Mouse (Mus musculus) megakaryocyte, adult 5-6 weeks (primary cell): Measurements from ENCODE around the gene 2810006K23Rik. TPM values are rescaled to one million over a fixed set of nuclear protein-coding genes. Genes with fewer than 3 reads are reported as not detected.

Experiments
- ATAC-seq: 2 replicates; pipeline ENCODE4 v1.8.0; 2016; ENCODE audit warnings: mild to moderate bottlenecking, inconsistent platforms; ENCODE audit not compliant: poor library complexity, severe bottlenecking
- total RNA-seq, 2 experiments: library from RNA; stranded (forward) in 1 of 2; stranded (reverse) in 1 of 2; fragments of 153-499, 151-499 nt in 1 of 2; fragments of 221-1000, 200-1000 nt in 1 of 2; gene quantifications; 2 replicates each; pipeline versions ENCODE4 v1.2.3 to v1.2.4; 2015 to 2017

The 2810006K23Rik gene
- total RNA-seq, 2 experiments from 2014 or later = 4.6 to 14.2 TPM

DNA sequence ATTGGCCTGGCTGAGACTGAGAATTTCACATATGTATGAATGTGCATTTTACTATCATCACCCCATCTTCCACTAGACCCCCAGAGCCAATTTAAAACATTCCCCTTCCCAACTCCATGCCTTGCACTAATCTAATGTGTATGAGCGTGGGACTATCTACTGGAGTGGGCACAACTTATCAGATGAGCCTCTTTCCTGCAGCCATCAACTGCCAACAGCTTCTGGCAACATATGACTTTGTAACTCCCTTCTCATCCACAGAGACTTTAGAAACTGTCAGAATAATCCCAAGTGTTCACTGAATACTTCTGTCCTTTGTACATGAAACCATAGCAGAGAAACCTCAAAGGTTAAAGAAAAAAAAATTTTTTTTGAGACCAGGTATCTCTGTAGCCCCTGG lies 52.2 kb downstream of the 2810006K23Rik start:
- no peak for ATAC-seq

DNA sequence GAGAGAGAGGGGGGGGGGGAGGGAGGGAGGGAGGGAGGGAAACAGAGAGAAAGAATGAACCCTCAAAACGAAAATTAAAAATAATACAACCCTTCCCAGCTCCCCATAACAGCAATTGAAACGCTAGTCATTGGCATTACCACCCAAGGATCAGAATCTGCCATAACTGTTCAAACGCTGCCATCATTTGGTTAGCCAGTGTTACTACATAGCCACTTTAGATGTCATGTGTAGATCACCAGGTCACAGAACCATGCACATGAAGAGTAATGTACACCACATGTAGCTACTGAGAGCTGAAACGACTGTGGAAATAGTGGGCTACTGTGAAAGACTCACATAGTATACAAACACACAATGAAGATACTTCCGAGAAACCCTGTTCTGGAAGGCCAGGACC lies 60.0 kb downstream of the 2810006K23Rik start:
- ATAC-seq = 0 out of 2 replicates have a peak, but pooled peaks have one; percentile 43

Other genes with a start within 250 kb of the 2810006K23Rik start
- 0.62 and 1.4 TPM in 2 replicates for gene Abcb9, start 232.3 kb upstream of the 2810006K23Rik start, total RNA-seq (2015)
- gene Abcb9, start 232.3 kb upstream of the 2810006K23Rik start, total RNA-seq (2017) = 0.12 and 1.3 TPM in 2 replicates
- 3.4 and 3.6 TPM in 2 replicates for gene Ogfod2, start 215.8 kb upstream of the 2810006K23Rik start, total RNA-seq (2015)
- gene Ogfod2, start 215.8 kb upstream of the 2810006K23Rik start, total RNA-seq (2017) = 2.6 and 6.4 TPM in 2 replicates
- gene Arl6ip4, start 212.0 kb upstream of the 2810006K23Rik start, total RNA-seq (2015) = 45.4 and 53.0 TPM in 2 replicates
- 80.5 and 87.7 TPM in 2 replicates for gene Arl6ip4, start 212.0 kb upstream of the 2810006K23Rik start, total RNA-seq (2017)
- gene Pitpnm2, start 78.3 kb upstream of the 2810006K23Rik start, total RNA-seq (2015) = 3.3 and 3.5 TPM in 2 replicates
- 1.2 and 7.6 TPM in 2 replicates for gene Pitpnm2, start 78.3 kb upstream of the 2810006K23Rik start, total RNA-seq (2017)
- 8.7 and 9.6 TPM in 2 replicates for gene Mphosph9, start 117 bp upstream of the 2810006K23Rik start, total RNA-seq (2015)
- 21.2 and 24.4 TPM in 2 replicates for gene Mphosph9, start 117 bp upstream of the 2810006K23Rik start, total RNA-seq (2017)
- 150 and 158 TPM in 2 replicates for gene Cdk2ap1, start 35.0 kb downstream of the 2810006K23Rik start, total RNA-seq (2015)
- 111 and 145 TPM in 2 replicates for gene Cdk2ap1, start 35.0 kb downstream of the 2810006K23Rik start, total RNA-seq (2017)
- gene Sbno1, start 97.9 kb downstream of the 2810006K23Rik start, total RNA-seq (2015) = 65.5 and 82.0 TPM in 2 replicates
- gene Sbno1, start 97.9 kb downstream of the 2810006K23Rik start, total RNA-seq (2017) = 147 and 182 TPM in 2 replicates
- gene Kmt5a, start 111.8 kb downstream of the 2810006K23Rik start, total RNA-seq (2015) = 370 and 380 TPM in 2 replicates
- 240 and 272 TPM in 2 replicates for gene Kmt5a, start 111.8 kb downstream of the 2810006K23Rik start, total RNA-seq (2017)
- 42.8 and 45.4 TPM in 2 replicates for gene Rilpl2, start 150.3 kb downstream of the 2810006K23Rik start, total RNA-seq (2015)
- gene Rilpl2, start 150.3 kb downstream of the 2810006K23Rik start, total RNA-seq (2017) = 42.5 and 42.9 TPM in 2 replicates
- 3.8 and 5.7 TPM in 2 replicates for gene Snrnp35, start 155.0 kb downstream of the 2810006K23Rik start, total RNA-seq (2015)
- 10.6 and 12.0 TPM in 2 replicates for gene Snrnp35, start 155.0 kb downstream of the 2810006K23Rik start, total RNA-seq (2017)
- 0.75 and 1.2 TPM in 2 replicates for gene Rilpl1, start 203.3 kb downstream of the 2810006K23Rik start, total RNA-seq (2015)
- 0.48 and 0.65 TPM in 2 replicates for gene Rilpl1, start 203.3 kb downstream of the 2810006K23Rik start, total RNA-seq (2017)
- gene Tmed2, start 212.6 kb downstream of the 2810006K23Rik start, total RNA-seq (2015) = 561 and 605 TPM in 2 replicates
- gene Tmed2, start 212.6 kb downstream of the 2810006K23Rik start, total RNA-seq (2017) = 974 and 1,002 TPM in 2 replicates
- 6.5 and 7.7 TPM in 2 replicates for gene Ddx55, start 224.8 kb downstream of the 2810006K23Rik start, total RNA-seq (2015)
- gene Ddx55, start 224.8 kb downstream of the 2810006K23Rik start, total RNA-seq (2017) = 7.2 and 15.1 TPM in 2 replicates